Mouse (Mus musculus): ENCODE results near the gene Bnip3.

The Bnip3 gene

DNA sequence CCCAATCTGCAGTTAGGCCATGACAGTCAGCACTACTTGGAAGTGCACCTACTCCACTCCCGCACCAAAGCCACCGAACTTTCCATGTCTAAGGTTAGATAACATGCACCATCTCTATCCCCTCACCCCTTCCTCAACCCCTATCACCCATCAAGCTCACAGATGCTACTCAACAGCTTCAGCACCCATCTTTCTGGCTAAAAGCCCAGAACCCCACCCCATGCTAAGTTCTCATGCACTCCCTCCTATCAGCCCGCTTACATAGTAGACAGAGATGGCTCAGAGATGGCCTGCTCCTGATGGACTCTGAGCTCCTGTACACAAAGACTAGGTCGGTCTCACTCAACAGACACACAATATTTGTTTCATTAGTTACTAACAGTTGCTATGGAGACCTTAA is 65.9 kb downstream of the Bnip3 start:
- DNase-seq (ENCODE audit: low spot score), result no peak

DNA sequence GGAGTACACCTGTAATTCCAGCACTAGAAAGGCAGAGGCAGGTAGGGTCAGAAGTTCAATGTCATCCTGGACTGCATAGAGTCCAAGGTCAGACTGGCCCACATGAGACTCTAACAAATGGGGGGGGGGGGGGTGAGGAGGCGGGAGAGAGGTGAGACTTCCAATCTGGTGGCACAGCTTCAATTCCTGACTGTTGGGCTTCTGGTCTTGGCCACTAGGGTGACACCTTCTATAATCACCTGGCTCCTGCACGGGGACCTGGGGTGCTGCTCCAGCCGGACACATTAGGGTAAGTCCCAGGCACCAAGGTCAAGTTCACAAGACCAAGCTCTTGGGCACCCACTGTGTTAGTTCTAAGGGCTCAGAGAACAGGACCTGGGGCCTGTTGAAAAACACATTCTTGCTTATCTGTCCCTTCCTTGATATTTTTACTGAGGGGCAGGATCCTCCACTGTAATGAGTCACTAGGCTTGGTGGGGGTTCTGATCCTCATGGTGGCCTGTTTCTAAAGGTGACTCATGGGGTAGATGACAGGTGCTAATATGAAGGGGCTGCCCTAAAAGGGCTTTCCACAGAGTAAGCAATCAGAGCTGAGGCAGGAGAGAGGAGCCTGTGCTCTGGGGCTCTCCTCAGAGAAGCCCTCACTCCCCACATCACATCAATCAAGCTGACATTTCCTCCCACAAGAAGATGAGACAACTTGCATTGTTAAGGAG is 67.7 kb downstream of the Bnip3 start:
- no peak for DNase-seq (ENCODE audit: low spot score)

Data from T-cell, adult 2 months (primary cell).